25 mouse cellular contexts compared by ENCODE assay signal in genomic region chr1:155319513-155319912, GRCm38 (mm10).
DNase-seq lines count a peak whose midpoint lies in the region; ATAC-seq and TF ChIP-seq lines count a peak whose summit lies in the region.
"Had no signal": no experiment of that assay in that cellular context is flagged by ENCODE, and none has a peak within 500 bp of the region (broad histone marks: within the 10 kb centered on the region; RNA-seq: fewer than 3 reads in every experiment).

No protein-coding gene starts in this region.

- no peaks in the 10 kb centered on the region for H3K27me3 ChIP-seq in forebrain, embryonic 15.5 days
- no peaks in the 10 kb centered on the region for H3K27me3 ChIP-seq in forebrain, embryonic 10.5 days (ENCODE audit: poor library complexity, severe bottlenecking)
- H3K27me3 ChIP-seq in midbrain, embryonic 13.5 days = no peaks in the 10 kb centered on the region
- H3K27me3 ChIP-seq in midbrain, postnatal 0 days (ENCODE audit: insufficient read depth, low read length) = no peaks in the 10 kb centered on the region
- H3K27me3 ChIP-seq in liver, embryonic 13.5 days = no peaks in the 10 kb centered on the region
- H3K27me3 ChIP-seq in midbrain, embryonic 16.5 days (ENCODE audit: control insufficient read depth, insufficient read depth, low read depth, low read length) = no peaks in the 10 kb centered on the region
- H3K27me3 ChIP-seq: embryonic facial prominence, embryonic 12.5 days; heart, embryonic 13.5 days; kidney, embryonic 15.5 days; megakaryocyte, embryonic 14.5 days had no signal

- peaks cover 14% of the 10 kb centered on the region for H3K4me1 ChIP-seq in forebrain, embryonic 15.5 days
- peaks cover 8% of the 10 kb centered on the region; the same call in 1 of the 2 replicates for H3K4me1 ChIP-seq in forebrain, embryonic 10.5 days
- H3K4me1 ChIP-seq in midbrain, embryonic 13.5 days (replicated peaks) = peaks cover 22% of the 10 kb centered on the region
- H3K4me1 ChIP-seq in midbrain, postnatal 0 days (ENCODE audit: insufficient read depth, low read length) = no peaks in the 10 kb centered on the region
- H3K4me1 ChIP-seq in liver, embryonic 13.5 days (replicated peaks) = peaks cover 29% of the 10 kb centered on the region
- peaks cover 11% of the 10 kb centered on the region; the same call in 1 of the 2 replicates for H3K4me1 ChIP-seq in midbrain, embryonic 16.5 days (ENCODE audit: control insufficient read depth, insufficient read depth, low read length)
- H3K4me1 ChIP-seq: embryonic facial prominence, embryonic 12.5 days; heart, embryonic 13.5 days; kidney, embryonic 15.5 days had no signal

- no peak overlapping the region for H3K4me2 ChIP-seq in forebrain, embryonic 15.5 days (replicated peaks)
- H3K4me2 ChIP-seq in midbrain, embryonic 13.5 days (replicated peaks) = no peak overlapping the region
- no peak overlapping the region for H3K4me2 ChIP-seq in midbrain, postnatal 0 days (ENCODE audit: low read depth, low read length, poor library complexity, severe bottlenecking)
- no peak overlapping the region for H3K4me2 ChIP-seq in liver, embryonic 13.5 days
- no peak overlapping the region for H3K4me2 ChIP-seq in midbrain, embryonic 16.5 days (ENCODE audit: low read length)
- H3K4me2 ChIP-seq: embryonic facial prominence, embryonic 12.5 days; heart, embryonic 13.5 days; kidney, embryonic 15.5 days had no signal

- no peak overlapping the region for H3K9ac ChIP-seq in forebrain, embryonic 15.5 days (replicated peaks)
- no peak overlapping the region for H3K9ac ChIP-seq in midbrain, embryonic 13.5 days (replicated peaks)
- H3K9ac ChIP-seq in midbrain, postnatal 0 days (replicated peaks; ENCODE audit: low read length, poor library complexity, severe bottlenecking) = no peak overlapping the region
- no peak overlapping the region for H3K9ac ChIP-seq in liver, embryonic 13.5 days
- H3K9ac ChIP-seq in midbrain, embryonic 16.5 days (ENCODE audit: low read depth, low read length) = no peak overlapping the region
- H3K9ac ChIP-seq: embryonic facial prominence, embryonic 12.5 days; heart, embryonic 13.5 days; kidney, embryonic 15.5 days had no signal

- no peak for DNase-seq in forebrain, embryonic 10.5 days (ENCODE audit: extremely low spot score, low spot score)
- no peak for DNase-seq in midbrain, postnatal 0 days (ENCODE audit: low spot score)
- DNase-seq in liver, embryonic 13.5 days = no peak
- DNase-seq in right cerebral cortex, postnatal 4 days = no peak
- no peak for DNase-seq in right cerebral cortex, postnatal 14 days
- DNase-seq: adrenal gland, postnatal 36 days; cerebellum, adult 11-12 months; cerebellum, postnatal 10 days; gastrocnemius, postnatal 25 days; heart, adult 18-20 months; heart, postnatal 14 days; kidney, postnatal 36 days; layer of hippocampus, postnatal 36 days; lung, adult 18-20 months; lung, postnatal 10 days; spleen, adult 18-20 months had no signal

- TF ChIP-seq CTCF in midbrain, postnatal 0 days (IDR thresholded peaks at IDR 0.05) = no peak

- 57% methylated on average over 4 of the region's 4 CpGs for WGBS in forebrain, embryonic 15.5 days
- 90% methylated on average over 4 of the region's 4 CpGs for WGBS in forebrain, embryonic 10.5 days
- whole genome bisulfite sequencing in midbrain, embryonic 13.5 days = 74% methylated on average over 4 of the region's 4 CpGs
- whole genome bisulfite sequencing in midbrain, postnatal 0 days = 76% methylated on average over 4 of the region's 4 CpGs
- 46% methylated on average over 4 of the region's 4 CpGs for WGBS in liver, embryonic 13.5 days (ENCODE audit: insufficient replicate concordance)
- WGBS in midbrain, embryonic 16.5 days = 64% methylated on average over 4 of the region's 4 CpGs

- no peaks in the 10 kb centered on the region for H3K9me3 ChIP-seq in forebrain, embryonic 15.5 days
- H3K9me3 ChIP-seq in forebrain, embryonic 10.5 days = no peaks in the 10 kb centered on the region
- H3K9me3 ChIP-seq in midbrain, embryonic 13.5 days = no peaks in the 10 kb centered on the region
- no peaks in the 10 kb centered on the region for H3K9me3 ChIP-seq in midbrain, postnatal 0 days (ENCODE audit: low read length)
- no peaks in the 10 kb centered on the region for H3K9me3 ChIP-seq in liver, embryonic 13.5 days (replicated peaks)
- no peaks in the 10 kb centered on the region for H3K9me3 ChIP-seq in midbrain, embryonic 16.5 days (replicated peaks; ENCODE audit: control insufficient read depth, low read length, poor library complexity, severe bottlenecking)
- H3K9me3 ChIP-seq: embryonic facial prominence, embryonic 12.5 days; heart, embryonic 13.5 days; kidney, embryonic 15.5 days; megakaryocyte, embryonic 14.5 days had no signal

- no peak overlapping the region for H3K4me3 ChIP-seq in forebrain, embryonic 15.5 days
- no peak overlapping the region for H3K4me3 ChIP-seq in forebrain, embryonic 10.5 days
- no peak overlapping the region for H3K4me3 ChIP-seq in midbrain, embryonic 13.5 days (replicated peaks)
- no peak overlapping the region for H3K4me3 ChIP-seq in midbrain, postnatal 0 days (ENCODE audit: low read depth, low read length)
- H3K4me3 ChIP-seq in liver, embryonic 13.5 days (replicated peaks) = no peak overlapping the region
- no peak overlapping the region for H3K4me3 ChIP-seq in midbrain, embryonic 16.5 days (ENCODE audit: low read depth, low read length)
- H3K4me3 ChIP-seq: embryonic facial prominence, embryonic 12.5 days; heart, embryonic 13.5 days; kidney, embryonic 15.5 days; megakaryocyte, embryonic 14.5 days had no signal

- ATAC-seq in forebrain, embryonic 15.5 days (replicated peaks) = no peak
- ATAC-seq in midbrain, embryonic 13.5 days = no peak
- ATAC-seq in midbrain, postnatal 0 days (ENCODE audit: low FRiP score) = no peak
- ATAC-seq in liver, embryonic 13.5 days (ENCODE audit: low read depth) = peak; percentile 83
- ATAC-seq in midbrain, embryonic 16.5 days = no peak
- ATAC-seq: CD4-positive, CD25-positive, alpha-beta regulatory T cell, adult 4 months; intestine, postnatal 0 days had no signal

- no peaks in the 10 kb centered on the region; the same call in 1 of the 2 replicates for H3K36me3 ChIP-seq in forebrain, embryonic 15.5 days
- no peaks in the 10 kb centered on the region; the same call in 1 of the 2 replicates for H3K36me3 ChIP-seq in forebrain, embryonic 10.5 days (replicated peaks)
- 0 out of 2 replicates have a peak, but pooled peaks cover 3% of the 10 kb centered on the region for H3K36me3 ChIP-seq in midbrain, embryonic 13.5 days
- H3K36me3 ChIP-seq in midbrain, postnatal 0 days (ENCODE audit: insufficient read depth, low read length) = no peaks in the 10 kb centered on the region
- peaks cover 3% of the 10 kb centered on the region; the same call in 1 of the 2 replicates for H3K36me3 ChIP-seq in liver, embryonic 13.5 days
- peaks cover 2% of the 10 kb centered on the region; the same call in 1 of the 2 replicates for H3K36me3 ChIP-seq in midbrain, embryonic 16.5 days (ENCODE audit: control insufficient read depth, insufficient read depth, low read length)
- H3K36me3 ChIP-seq: embryonic facial prominence, embryonic 12.5 days; kidney, embryonic 15.5 days had no signal

- 0 out of 2 replicates have a peak overlapping the region, but pooled peaks have one; percentile 20 for H3K27ac ChIP-seq in forebrain, embryonic 15.5 days (replicated peaks)
- H3K27ac ChIP-seq in forebrain, embryonic 10.5 days = no peak overlapping the region
- peak overlapping the region; percentile 46; the same call in 1 of the 2 replicates for H3K27ac ChIP-seq in midbrain, embryonic 13.5 days
- no peak overlapping the region for H3K27ac ChIP-seq in midbrain, postnatal 0 days (ENCODE audit: low read depth, low read length)
- no peak overlapping the region for H3K27ac ChIP-seq in liver, embryonic 13.5 days
- H3K27ac ChIP-seq in midbrain, embryonic 16.5 days (ENCODE audit: low read length) = 0 out of 2 replicates have a peak overlapping the region, but pooled peaks have one; percentile 7
- H3K27ac ChIP-seq: embryonic facial prominence, embryonic 12.5 days; heart, embryonic 13.5 days; kidney, embryonic 15.5 days had no signal

Comparison
In these comparisons a context has a peak if more than half of its experiments do, and no peak if none do; other contexts are left out.
1. H3K27ac ChIP-seq: peak in forebrain, embryonic 15.5 days (single experiment), midbrain, embryonic 13.5 days (single experiment) and midbrain, embryonic 16.5 days (single experiment); none in forebrain, embryonic 10.5 days (single experiment), midbrain, postnatal 0 days (single experiment) and liver, embryonic 13.5 days (single experiment).